Mouse (Mus musculus) forebrain, embryonic 10.5 days (tissue): ENCODE measurements around the gene Eif4e2. TPM values are rescaled to one million over a fixed set of nuclear protein-coding genes. Genes with fewer than 3 reads are reported as not detected.

Experiments used
- DNase-seq: peaks from one replicate; pipeline ENCODE4 v3.0.0-alpha.2; 2017; ENCODE audit warnings: low spot score; ENCODE audit errors: extremely low spot score
- H3K27ac ChIP-seq: fragments of 300-500 bp; sonication (generic); 2 replicates; pipeline ENCODE4 v1.5.1; 2016; ENCODE audit warnings: mild to moderate bottlenecking
- H3K27me3 ChIP-seq: fragments of 300-500 bp; sonication (generic); 2 replicates; pipeline ENCODE4 v1.6.1; 2016; ENCODE audit warnings: mild to moderate bottlenecking; ENCODE audit not compliant: poor library complexity, severe bottlenecking
- H3K36me3 ChIP-seq: fragments of 300-500 bp; sonication (generic); replicated peaks from 2 replicates; pipeline ENCODE4 v1.6.1; 2016; ENCODE audit warnings: mild to moderate bottlenecking, moderate library complexity
- H3K4me1 ChIP-seq: fragments of 300-500 bp; sonication (generic); 2 replicates; pipeline ENCODE4 v1.6.1; 2016
- H3K4me3 ChIP-seq: fragments of 300-500 bp; sonication (generic); 2 replicates; pipeline ENCODE4 v1.5.1; 2016; ENCODE audit warnings: mild to moderate bottlenecking, moderate library complexity
- H3K9me3 ChIP-seq: fragments of 300-500 bp; sonication (generic); 2 replicates; pipeline ENCODE4 v1.6.1; 2016; ENCODE audit warnings: mild to moderate bottlenecking, moderate library complexity
- WGBS: fragments of 180-500 bp; shearing (Covaris S2); methylation state at CpG from one replicate; pipeline ENCODE4 v1.1.7; 2016; 5-methylcytosine and 5-hydroxymethylcytosine counted together
- polyA plus RNA-seq: library from polyadenylated mRNA; unstranded; fragments of >200 nt; fragmentation: Nextera tagmentation; extraction: Ambion mirVana; gene quantifications from 2 replicates; pipeline ENCODE4 v1.2.1, GENCODE M21; 2016

Gene Eif4e2
- 162 and 168 TPM in 2 replicates for polyA plus RNA-seq

DNA sequence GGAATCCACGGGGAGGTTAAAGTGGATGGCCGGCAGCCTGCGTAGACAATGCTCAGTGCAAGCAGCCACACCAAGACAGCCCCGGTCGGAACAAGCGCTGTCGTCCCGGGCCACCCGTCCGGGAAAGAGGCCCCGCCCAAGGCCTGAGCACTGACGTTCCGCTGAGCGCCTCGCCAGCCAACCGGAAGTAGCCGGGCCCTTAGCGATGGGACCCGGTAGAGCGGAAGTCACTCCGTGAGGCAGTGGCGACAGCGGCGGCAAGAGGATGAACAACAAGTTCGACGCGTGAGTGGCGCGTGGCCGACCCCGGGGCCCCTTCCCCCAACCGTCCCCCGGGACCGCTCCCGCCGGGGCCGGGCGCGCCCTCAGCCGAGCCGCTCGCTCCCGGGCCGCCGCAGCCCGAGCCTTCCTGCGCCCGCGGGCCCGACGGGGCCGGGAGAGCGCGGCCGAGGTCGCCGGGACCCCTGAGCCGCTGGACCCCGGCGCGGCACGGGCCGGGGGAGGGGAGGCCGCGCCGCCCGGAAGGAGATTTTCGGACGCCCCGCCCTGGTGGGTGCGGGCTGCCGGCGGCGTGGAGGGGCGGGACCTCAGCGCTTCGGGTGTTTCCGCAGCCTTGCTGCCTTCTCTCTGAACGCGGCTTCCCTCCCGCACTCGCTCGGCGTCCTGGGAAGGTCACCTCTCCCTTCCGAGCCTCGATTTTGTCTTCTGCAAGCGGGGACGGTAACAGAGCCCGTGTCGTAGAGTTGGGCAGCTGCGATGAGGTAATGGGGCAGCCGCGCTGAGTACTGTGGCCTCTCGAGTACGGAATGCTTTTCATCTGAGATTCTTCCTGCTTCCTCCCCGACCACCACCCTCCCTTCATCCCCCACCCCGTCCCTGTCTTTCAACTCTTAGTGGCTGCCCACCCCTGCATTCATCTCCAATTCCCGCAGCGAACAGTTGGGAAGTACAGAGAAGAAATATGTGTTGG, at the start of gene Eif4e2:
TSS of gene Eif4e2 (plus strand) at position 180 of the 970 bp plus-strand sequence.
- under 1% methylated on average over 94 of the region's 99 CpGs for WGBS
- Histone ChIP-seq H3K36me3 (peaks cover 24% of the 10 kb centered on the region), H3K27ac (peak within 1 kb of the TSS; percentile 99), H3K4me3 (peak within 1 kb of the TSS; percentile 60), H3K4me1 (peaks cover 36% of the 10 kb centered on the region), H3K27me3 (peaks cover 2% of the 10 kb centered on the region; the same call in 1 of the 2 replicates), H3K9me3 (no peaks in the 10 kb centered on the region)
- DNase-seq: peak; percentile 95

DNA sequence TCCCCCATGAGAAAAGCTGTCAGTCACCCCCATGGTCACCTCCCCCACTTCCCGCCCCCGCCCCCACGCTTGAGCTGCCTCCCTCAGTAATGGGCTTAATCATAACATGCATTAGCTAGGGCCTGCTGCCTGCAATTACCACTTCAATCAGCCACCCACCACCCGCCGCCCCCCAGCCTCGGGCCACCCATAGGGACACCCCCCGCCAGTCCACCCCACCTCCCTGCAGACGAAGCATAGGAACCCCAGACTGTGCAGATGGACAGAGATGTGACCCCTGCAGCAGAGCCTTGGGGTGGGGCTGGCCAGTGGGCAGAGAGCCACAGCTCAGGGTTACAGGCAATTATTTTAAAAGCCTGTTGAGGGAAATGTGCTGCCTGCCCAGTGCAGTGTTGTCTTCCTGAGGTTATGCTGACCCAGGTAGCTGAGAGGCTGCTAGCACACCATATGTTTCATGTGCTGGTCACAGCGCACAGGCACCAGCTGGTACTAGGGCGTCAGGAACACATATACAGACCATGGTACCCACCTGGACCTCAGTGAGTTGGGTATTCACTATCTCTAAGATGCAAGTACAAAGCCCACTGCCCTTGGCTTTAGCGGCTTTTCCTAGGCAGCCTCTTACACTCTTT, 49.4 kb upstream of the Eif4e2 start:
- Histone ChIP-seq H3K27ac (no peak overlapping the region), H3K4me3 (no peak overlapping the region)

DNA sequence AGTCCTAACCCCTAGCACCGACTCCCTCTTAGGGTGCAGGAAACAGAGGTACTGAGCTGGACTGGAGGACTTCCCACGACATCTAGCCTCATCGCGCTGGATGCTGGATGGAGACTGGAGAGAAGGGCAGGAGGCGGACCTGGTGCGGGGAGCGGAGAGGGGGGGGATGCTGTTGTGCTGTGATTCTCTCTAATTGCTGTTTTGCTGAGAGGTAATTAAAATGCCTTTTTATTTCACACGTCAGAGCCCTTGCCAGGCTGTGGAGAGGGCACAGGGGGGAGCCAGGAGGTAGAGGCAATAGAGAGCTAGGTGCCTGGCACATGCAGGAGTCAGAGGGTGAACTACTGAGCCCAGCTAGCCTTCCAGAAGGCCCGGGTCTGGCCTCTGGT, 48.9 kb upstream of the Eif4e2 start:
- Histone ChIP-seq H3K27ac (no peak overlapping the region; the same call in 1 of the 2 replicates), H3K9me3 (no peaks in the 10 kb centered on the region), H3K4me1 (peaks cover 37% of the 10 kb centered on the region), H3K36me3 (no peaks in the 10 kb centered on the region), H3K4me3 (no peak overlapping the region), H3K27me3 (peaks cover 84% of the 10 kb centered on the region)
- 52% methylated on average over 9 of the region's 9 CpGs for WGBS
- no peak for DNase-seq

More for the DNA sequence above, 49.4 kb upstream of the Eif4e2 start:
- no peaks in the 10 kb centered on the region for H3K36me3 ChIP-seq
- no peak for DNase-seq
- peaks cover 32% of the 10 kb centered on the region for H3K4me1 ChIP-seq
- WGBS: 42% methylated on average over 11 of the region's 11 CpGs
- no peaks in the 10 kb centered on the region for H3K9me3 ChIP-seq
- peaks cover 84% of the 10 kb centered on the region for H3K27me3 ChIP-seq

DNA sequence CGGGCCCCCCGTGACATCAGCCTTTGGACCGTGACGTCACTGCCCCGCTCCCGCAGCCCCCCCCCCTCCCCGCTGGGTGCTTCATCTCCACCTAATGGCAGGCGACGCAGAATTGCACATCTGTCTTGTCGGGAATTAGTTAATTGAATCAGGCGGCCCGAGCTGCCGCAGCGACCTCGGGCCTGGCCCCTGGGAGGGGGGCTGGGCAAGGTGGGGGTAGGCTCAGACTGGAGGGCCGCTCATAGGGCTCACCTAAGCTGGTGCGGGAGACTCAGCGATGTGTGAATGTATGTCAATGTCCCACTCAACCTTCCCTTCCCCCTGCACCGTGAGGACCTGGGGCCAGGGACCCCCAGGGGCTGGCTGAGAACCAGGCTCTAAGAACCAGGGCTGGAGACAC, 43.3 kb upstream of the Eif4e2 start:
- no peaks in the 10 kb centered on the region for H3K36me3 ChIP-seq
- WGBS: 9% methylated on average over 19 of the region's 19 CpGs
- 0 out of 2 replicates have a peak overlapping the region, but pooled peaks have one; percentile 15 for H3K27ac ChIP-seq
- no peaks in the 10 kb centered on the region for H3K9me3 ChIP-seq
- peaks cover 98% of the 10 kb centered on the region for H3K27me3 ChIP-seq
- H3K4me1 ChIP-seq: peaks cover 37% of the 10 kb centered on the region
- H3K4me3 ChIP-seq: peak overlapping the region; percentile 26
- DNase-seq: no peak

DNA sequence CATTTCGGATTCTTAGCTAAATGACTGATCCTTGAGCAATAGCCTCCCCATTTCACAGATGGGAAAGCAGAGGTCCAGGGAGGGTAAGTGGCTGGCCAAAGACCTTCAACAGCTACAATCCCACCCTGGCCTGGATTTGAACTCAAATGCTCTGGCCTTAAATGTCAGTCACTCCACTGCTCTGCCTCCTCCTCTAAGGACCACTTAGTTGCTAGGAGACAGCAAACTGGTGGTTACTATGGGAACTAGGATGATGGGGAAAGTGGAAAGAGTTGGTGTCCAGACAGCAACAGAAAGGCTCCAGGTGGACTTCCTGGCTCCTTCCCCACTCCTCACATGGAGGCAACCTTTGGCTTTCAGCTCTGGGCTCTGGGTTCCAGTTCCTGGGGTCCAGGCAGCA, 42.4 kb upstream of the Eif4e2 start:
- no peaks in the 10 kb centered on the region for H3K9me3 ChIP-seq
- H3K4me3 ChIP-seq: no peak overlapping the region
- H3K36me3 ChIP-seq: no peaks in the 10 kb centered on the region
- 66% methylated on average over 1 of the region's 1 CpGs for WGBS
- H3K4me1 ChIP-seq: peaks cover 45% of the 10 kb centered on the region
- no peak overlapping the region for H3K27ac ChIP-seq
- DNase-seq: no peak
- H3K27me3 ChIP-seq: peaks cover 97% of the 10 kb centered on the region

DNA sequence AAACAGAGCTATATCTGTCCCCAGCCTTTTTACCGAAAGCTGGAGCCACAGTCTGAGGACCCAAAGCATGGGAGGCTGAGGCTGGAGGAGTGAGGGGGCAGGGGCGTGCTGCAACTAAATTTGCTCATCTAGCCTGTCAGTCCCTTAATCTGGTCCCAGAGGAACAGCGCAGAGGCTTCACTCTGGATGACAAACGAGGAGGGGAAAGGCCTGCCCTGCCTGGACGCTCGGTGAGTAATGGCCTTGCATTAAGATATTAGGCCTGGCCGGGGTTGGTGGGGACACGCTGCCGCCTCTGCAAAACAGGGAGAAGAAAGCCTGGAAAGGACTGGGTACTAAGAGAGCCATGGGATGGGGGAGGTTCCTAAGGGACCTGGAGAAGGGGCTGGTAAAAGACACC, 41.4 kb upstream of the Eif4e2 start:
- Histone ChIP-seq H3K4me3 (no peak overlapping the region), H3K36me3 (no peaks in the 10 kb centered on the region), H3K27me3 (peaks cover 94% of the 10 kb centered on the region), H3K4me1 (peaks cover 46% of the 10 kb centered on the region), H3K27ac (no peak overlapping the region), H3K9me3 (no peaks in the 10 kb centered on the region)
- 56% methylated on average over 9 of the region's 9 CpGs for WGBS
- no peak for DNase-seq

DNA sequence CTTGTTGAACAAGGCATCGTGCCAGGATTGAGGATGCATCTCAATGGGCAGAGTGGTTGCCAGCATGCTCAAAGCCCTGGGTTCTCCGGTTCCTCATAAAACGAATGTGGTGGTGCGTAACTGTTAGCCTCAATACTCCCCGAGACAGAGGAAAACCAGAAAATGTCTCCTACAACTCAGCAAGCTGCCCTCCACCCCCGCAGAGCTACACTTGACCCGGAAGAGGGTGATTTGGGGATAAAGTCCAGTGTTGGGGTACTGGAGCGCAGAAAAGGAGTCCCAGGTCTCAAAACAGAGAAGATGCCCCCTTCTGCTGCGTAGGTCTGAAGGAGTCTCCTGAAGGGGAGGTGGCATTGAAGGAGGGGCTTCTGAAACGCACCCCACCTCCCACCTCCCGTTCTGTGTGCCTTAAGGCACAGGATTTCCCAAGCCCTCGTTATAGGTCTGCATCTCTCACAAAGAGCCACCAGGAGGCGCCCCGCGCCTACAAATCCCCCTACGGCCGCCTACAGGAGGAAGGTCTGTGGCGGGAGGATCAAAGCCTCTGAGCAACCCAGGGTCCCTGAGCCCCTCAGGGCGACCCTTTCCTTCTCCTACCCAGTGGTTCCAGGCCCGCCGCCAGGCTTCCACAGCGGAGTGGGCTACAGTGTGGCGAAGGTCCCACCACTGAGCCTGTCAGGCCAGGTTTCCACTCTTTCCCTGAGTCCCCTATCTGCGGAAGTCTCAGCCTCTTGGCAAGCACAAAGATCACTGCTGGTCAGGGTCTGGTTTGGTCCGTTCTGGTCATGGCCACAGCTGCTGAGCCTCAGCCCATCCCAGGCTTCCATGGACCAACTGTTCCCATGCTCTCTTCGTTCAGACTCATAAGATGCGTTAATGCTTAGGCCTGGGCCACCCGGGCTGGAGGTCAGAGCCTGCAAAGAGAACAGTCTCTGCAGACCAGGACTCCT, 39.4 kb upstream of the Eif4e2 start:
- WGBS: 25% methylated on average over 28 of the region's 28 CpGs
- Histone ChIP-seq H3K9me3 (no peaks in the 10 kb centered on the region), H3K36me3 (no peaks in the 10 kb centered on the region), H3K27ac (peak overlapping the region; percentile 26; the same call in 1 of the 2 replicates), H3K4me3 (0 out of 2 replicates have a peak overlapping the region, but pooled peaks have one; percentile 25), H3K4me1 (peaks cover 38% of the 10 kb centered on the region), H3K27me3 (peaks cover 75% of the 10 kb centered on the region)
- peak; percentile 82 for DNase-seq

DNA sequence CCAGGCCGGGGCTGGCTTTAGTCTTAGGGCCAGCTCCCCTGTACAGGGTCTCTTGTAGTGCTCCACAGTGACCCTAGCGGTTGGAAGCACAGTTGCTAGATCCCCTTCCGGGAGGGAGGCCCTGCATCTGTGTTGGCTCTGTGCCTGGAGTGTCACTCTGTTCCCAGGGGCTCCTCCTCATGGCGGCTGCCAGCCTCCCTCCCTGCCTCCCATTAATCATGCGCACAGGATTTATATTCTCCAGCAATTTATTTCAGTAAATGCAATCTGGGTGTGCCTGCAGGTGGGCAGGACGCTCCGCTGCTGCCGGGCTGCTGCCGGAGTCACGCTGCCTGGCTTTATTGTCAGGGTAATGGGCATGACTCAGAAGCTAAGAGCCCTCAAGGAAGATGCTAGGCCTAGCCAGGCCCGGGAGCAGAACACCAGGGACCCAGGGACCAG, 37.8 kb upstream of the Eif4e2 start:
- 17% methylated on average over 11 of the region's 11 CpGs for WGBS
- H3K4me1 ChIP-seq: peaks cover 22% of the 10 kb centered on the region
- H3K27ac ChIP-seq: 0 out of 2 replicates have a peak overlapping the region, but pooled peaks have one; percentile 45
- no peaks in the 10 kb centered on the region for H3K36me3 ChIP-seq
- no peak overlapping the region for H3K4me3 ChIP-seq
- no peaks in the 10 kb centered on the region for H3K9me3 ChIP-seq
- H3K27me3 ChIP-seq: peaks cover 68% of the 10 kb centered on the region
- no peak for DNase-seq

DNA sequence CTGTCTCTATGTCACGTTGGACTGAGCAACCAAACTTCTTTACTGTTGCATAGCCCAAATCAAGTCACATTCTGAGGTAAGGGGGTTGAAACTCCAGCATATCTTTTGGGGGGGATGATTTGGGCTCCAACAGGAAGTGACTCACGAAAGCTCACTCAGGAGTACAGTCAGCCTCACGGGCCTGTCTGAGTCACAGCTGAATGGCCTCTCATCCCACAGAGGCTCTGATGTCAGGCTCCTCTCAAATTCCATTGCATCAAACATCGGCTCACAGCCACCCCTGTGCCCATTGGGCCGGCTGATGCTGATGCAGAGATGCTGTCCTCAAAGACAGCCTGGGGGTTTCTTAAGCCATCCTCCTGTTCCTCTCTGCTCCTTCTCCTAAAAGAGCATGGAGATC, 32.8 kb upstream of the Eif4e2 start:
- Histone ChIP-seq H3K27ac (no peak overlapping the region), H3K27me3 (peaks cover 70% of the 10 kb centered on the region), H3K4me3 (no peak overlapping the region), H3K4me1 (peaks cover 39% of the 10 kb centered on the region), H3K9me3 (no peaks in the 10 kb centered on the region), H3K36me3 (no peaks in the 10 kb centered on the region)
- no peak for DNase-seq
- 69% methylated on average over 5 of the region's 5 CpGs for WGBS

DNA sequence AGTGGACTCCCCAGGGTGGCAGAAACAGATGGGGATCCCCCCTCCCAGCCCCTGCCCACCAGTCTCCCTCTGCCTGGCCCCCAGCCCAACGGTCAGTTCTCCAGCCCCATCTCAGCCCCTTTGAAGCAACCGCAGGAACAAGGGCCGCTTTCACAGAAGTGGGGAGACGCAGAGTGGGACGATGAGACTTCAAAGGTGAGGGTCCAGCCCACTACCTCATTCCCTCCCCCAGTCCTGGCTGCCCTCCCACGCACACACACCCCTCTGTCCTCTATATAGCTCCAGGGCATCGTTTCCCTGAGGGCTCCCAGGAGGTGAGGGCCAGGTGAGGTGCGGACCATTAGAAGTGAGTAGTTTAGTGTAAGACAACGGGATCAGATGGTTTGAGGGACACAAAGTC, 30.7 kb upstream of the Eif4e2 start, which contains the start of gene Prss56:
TSS of gene Prss56 (plus strand) at position 301 of the 400 bp plus-strand sequence.
- Histone ChIP-seq H3K27me3 (peaks cover 80% of the 10 kb centered on the region), H3K27ac (no peak within 1 kb of the TSS), H3K4me3 (no peak within 1 kb of the TSS), H3K9me3 (no peaks in the 10 kb centered on the region), H3K4me1 (peaks cover 47% of the 10 kb centered on the region), H3K36me3 (no peaks in the 10 kb centered on the region)
- no peak for DNase-seq
- WGBS: 69% methylated on average over 9 of the region's 9 CpGs

DNA sequence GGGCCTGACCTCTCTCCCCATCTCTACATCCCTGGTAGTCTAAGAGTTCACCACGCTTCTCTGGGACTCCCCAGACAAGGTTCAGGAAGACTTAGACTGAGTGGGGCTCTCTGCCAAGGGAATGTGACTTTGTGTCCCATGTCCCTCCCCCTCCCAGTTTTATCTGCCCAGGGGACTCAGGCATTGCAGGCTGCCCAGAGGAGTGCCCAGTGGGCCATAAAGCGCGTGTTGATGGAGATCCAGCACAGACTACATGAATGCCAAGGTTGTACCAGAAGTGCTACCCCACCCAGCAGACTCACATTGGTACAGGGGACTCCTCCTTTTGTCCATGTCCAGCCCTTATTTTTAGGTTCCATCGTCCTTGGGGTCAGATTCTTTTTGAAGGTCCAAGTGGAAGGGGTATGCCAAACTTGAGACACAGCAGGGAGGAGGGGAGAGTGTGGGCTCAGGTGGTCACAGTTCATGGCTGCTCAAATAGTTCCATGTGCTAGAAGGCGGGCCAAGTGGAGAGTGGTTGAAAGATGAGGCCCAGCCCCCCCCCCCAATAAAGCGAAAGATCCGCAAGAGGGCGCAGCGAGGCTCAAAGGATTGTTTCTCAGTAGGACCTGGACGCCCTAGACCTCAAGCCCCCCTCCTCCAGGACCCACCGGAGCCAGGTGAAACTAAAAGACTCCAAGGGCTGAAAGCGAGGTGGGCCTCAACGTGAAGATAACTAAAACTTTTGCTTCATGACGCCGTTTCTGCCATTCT, 29.5 kb upstream of the Eif4e2 start:
- H3K4me3 ChIP-seq: no peak overlapping the region

More for the DNA sequence above, 29.5 kb upstream of the Eif4e2 start:
- H3K4me1 ChIP-seq: peaks cover 45% of the 10 kb centered on the region
- H3K27me3 ChIP-seq: peaks cover 92% of the 10 kb centered on the region
- no peak for DNase-seq
- WGBS: 27% methylated on average over 15 of the region's 15 CpGs
- H3K27ac ChIP-seq: no peak overlapping the region
- no peaks in the 10 kb centered on the region for H3K9me3 ChIP-seq
- H3K36me3 ChIP-seq: no peaks in the 10 kb centered on the region
